Mouse (Mus musculus): ENCODE results near the gene Polr3g. TPM values are rescaled to one million over a fixed set of nuclear protein-coding genes. Genes with fewer than 3 reads are reported as not detected.

Polr3g gene
- total and polyA plus RNA-seq, 3 experiments: 26.2 to 79.4 (median 36.8) TPM

Other genes with a start within 250 kb of the Polr3g start
- gene Adgrv1, start 77.9 kb downstream of the Polr3g start, total RNA-seq (2012; rRNA removed): 5.6 and 5.8 TPM in 2 replicates
- gene Adgrv1, start 77.9 kb downstream of the Polr3g start, polyA plus RNA-seq (2012; ENCODE audit: insufficient read depth in 1 of 2, insufficient read length in 2 of 2, low read depth in 1 of 2, low replicate concordance in 2 of 2, missing spikeins in 1 of 2): 1 to 10 TPM in 1 of 2 experiments, not detected in 1; 5.8 TPM
- 12.2 and 12.5 TPM in 2 replicates for gene Lysmd3, start 53.4 kb downstream of the Polr3g start, total RNA-seq (2012; rRNA removed)
- gene Lysmd3, start 53.4 kb downstream of the Polr3g start, polyA plus RNA-seq (2012; ENCODE audit: insufficient read depth in 1 of 2, insufficient read length in 2 of 2, low read depth in 1 of 2, low replicate concordance in 2 of 2, missing spikeins in 1 of 2): 1 to 10 TPM in 1 of 2 experiments, not detected in 1; 7.1 TPM
- gene Mblac2, start 328 bp upstream of the Polr3g start, total RNA-seq (2012; rRNA removed): 0.58 and 0.78 TPM in 2 replicates
- 1 to 10 TPM in 1 of 2 experiments, not detected in 1; 1.2 TPM for gene Mblac2, start 328 bp upstream of the Polr3g start, polyA plus RNA-seq (2012; ENCODE audit: insufficient read depth in 1 of 2, insufficient read length in 2 of 2, low read depth in 1 of 2, low replicate concordance in 2 of 2, missing spikeins in 1 of 2)
- 70.2 and 77.6 TPM in 2 replicates for gene Cetn3, start 72.1 kb upstream of the Polr3g start, total RNA-seq (2012; rRNA removed)
- 100 to 1,000 TPM in 1 of 2 experiments, not detected in 1; 101 TPM for gene Cetn3, start 72.1 kb upstream of the Polr3g start, polyA plus RNA-seq (2012; ENCODE audit: insufficient read depth in 1 of 2, insufficient read length in 2 of 2, low read depth in 1 of 2, low replicate concordance in 2 of 2, missing spikeins in 1 of 2)